Mouse (Mus musculus) liver, postnatal 0 days (tissue): ENCODE measurements at regions not wholly inside any gene's neighbourhood (a gene's known extent, or its start where the extent isn't known, plus 50 kb on each side); places are given as distances from the start of the nearest gene placed in this dataset.

Experiments used
- CTCF ChIP-seq: sonication (generic); IDR thresholded peaks from 2 replicates; pipeline ENCODE4 v1.5.1; 2016; ENCODE audit warnings: antibody characterized with exemption, low read depth
- EP300 ChIP-seq: IDR thresholded peaks from 2 replicates; pipeline ENCODE4 v1.6.1; 2016; ENCODE audit warnings: antibody characterized with exemption, low read depth, mild to moderate bottlenecking

- TF ChIP-seq CTCF (no peak), EP300 (no peak)
Measured at GRCm38 (mm10) chr4:105456955-105457621, 299.9 kb downstream of the Plpp3 start.
